Mouse (Mus musculus): ENCODE results near the gene Dnah5.

Gene Dnah5

GRCm38 (mm10) chr15:28466591-28467247, 263.2 kb downstream of the Dnah5 start:
- DNase-seq (ENCODE audit: low spot score), result no peak

- DNase-seq (ENCODE audit: low spot score), result no peak
Measured at GRCm38 (mm10) chr15:28473749-28474390, 270.3 kb downstream of the Dnah5 start.

GRCm38 (mm10) chr15:28502820-28503219, 299.3 kb downstream of the Dnah5 start:
- DNase-seq (ENCODE audit: low spot score), result no peak

- DNase-seq (ENCODE audit: low spot score), result no peak
Measured at GRCm38 (mm10) chr15:28515176-28515575, 311.6 kb downstream of the Dnah5 start.
